Mouse (Mus musculus): ENCODE results near the gene Olfr504.

- TF ChIP-seq CTCF (IDR thresholded peaks at IDR 0.05; ENCODE audit: low read depth) (no peak), EP300 (IDR thresholded peaks at IDR 0.05; ENCODE audit: low read depth) (no peak)
Observed at GRCm38 (mm10) chr7:108542416-108542815, 23.2 kb downstream of the Olfr504 start.

Data from liver, embryonic 14.5 days (tissue).